Mouse (Mus musculus): ENCODE measurements at regions not wholly inside any gene's neighbourhood (a gene's known extent, or its start where the extent isn't known, plus 50 kb on each side); places are given as distances from the start of the nearest gene placed in this dataset.

- ATAC-seq (replicated peaks; ENCODE audit: low FRiP score, low TSS enrichment, low read depth), result no peak
- Histone ChIP-seq H3K36me3 (ENCODE audit: control insufficient read depth, insufficient read depth, low read length) (no peaks in the 10 kb centered on the region), H3K4me2 (ENCODE audit: low read length) (no peak overlapping the region), H3K27me3 (replicated peaks; ENCODE audit: control insufficient read depth, insufficient read depth, low read length) (no peaks in the 10 kb centered on the region), H3K27ac (ENCODE audit: low read depth) (no peak overlapping the region), H3K9me3 (ENCODE audit: control insufficient read depth, low read length) (no peaks in the 10 kb centered on the region), H3K9ac (ENCODE audit: low read length) (no peak overlapping the region), H3K4me1 (replicated peaks; ENCODE audit: control insufficient read depth, insufficient read depth, low read length) (no peaks in the 10 kb centered on the region), H3K4me3 (ENCODE audit: low read depth, low read length) (no peak overlapping the region)
- no peak for DNase-seq (ENCODE audit: low spot score)
- WGBS, result 88% methylated on average over 4 of the region's 4 CpGs
Measured at GRCm38 (mm10) chr3:102386091-102386490, 83.6 kb upstream of the Ngf start.

GRCm38 (mm10) chr3:102384596-102384995, 85.1 kb upstream of the Ngf start:
- Histone ChIP-seq H3K36me3 (ENCODE audit: control insufficient read depth, insufficient read depth, low read length) (no peaks in the 10 kb centered on the region), H3K4me3 (ENCODE audit: low read depth, low read length) (no peak overlapping the region), H3K27ac (ENCODE audit: low read depth) (no peak overlapping the region), H3K4me1 (replicated peaks; ENCODE audit: control insufficient read depth, insufficient read depth, low read length) (no peaks in the 10 kb centered on the region), H3K27me3 (replicated peaks; ENCODE audit: control insufficient read depth, insufficient read depth, low read length) (no peaks in the 10 kb centered on the region), H3K9ac (ENCODE audit: low read length) (no peak overlapping the region), H3K4me2 (ENCODE audit: low read length) (no peak overlapping the region), H3K9me3 (ENCODE audit: control insufficient read depth, low read length) (no peaks in the 10 kb centered on the region)
- 70% methylated on average over 2 of the region's 2 CpGs for WGBS
- DNase-seq (ENCODE audit: low spot score), result no peak
- ATAC-seq (replicated peaks; ENCODE audit: low FRiP score, low TSS enrichment, low read depth), result no peak

DNA sequence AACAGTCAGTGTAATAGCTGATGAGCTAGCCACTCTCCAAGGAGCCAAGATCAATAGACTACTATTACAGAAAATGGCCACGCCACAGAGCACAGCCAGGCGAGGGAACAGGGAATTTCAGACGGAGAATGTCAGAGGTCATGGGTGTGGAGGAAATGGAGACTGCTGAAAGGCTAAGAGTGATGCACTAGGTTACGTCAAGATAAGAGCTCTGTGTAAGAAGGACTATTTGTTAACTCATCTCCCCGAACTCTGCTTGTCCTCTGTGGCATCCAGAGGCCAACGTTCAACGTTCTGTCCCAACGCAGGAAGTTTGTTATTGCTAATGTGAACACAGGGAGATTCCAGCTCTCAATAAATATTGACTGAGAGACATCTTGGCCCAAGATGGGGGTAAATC, 86.0 kb upstream of the Ngf start:
- H3K4me3 ChIP-seq (ENCODE audit: low read depth, low read length), result no peak overlapping the region
- H3K27me3 ChIP-seq (replicated peaks; ENCODE audit: control insufficient read depth, insufficient read depth, low read length), result no peaks in the 10 kb centered on the region
- no peaks in the 10 kb centered on the region for H3K36me3 ChIP-seq (ENCODE audit: control insufficient read depth, insufficient read depth, low read length)
- no peak for ATAC-seq (replicated peaks; ENCODE audit: low FRiP score, low TSS enrichment, low read depth)
- DNase-seq (ENCODE audit: low spot score), result no peak
- H3K4me2 ChIP-seq (ENCODE audit: low read length), result no peak overlapping the region
- H3K4me1 ChIP-seq (replicated peaks; ENCODE audit: control insufficient read depth, insufficient read depth, low read length), result no peaks in the 10 kb centered on the region
- WGBS, result 32% methylated on average over 8 of the region's 8 CpGs
- no peak overlapping the region for H3K9ac ChIP-seq (ENCODE audit: low read length)
- H3K9me3 ChIP-seq (ENCODE audit: control insufficient read depth, low read length), result no peaks in the 10 kb centered on the region
- no peak overlapping the region for H3K27ac ChIP-seq (ENCODE audit: low read depth)

- H3K4me2 ChIP-seq (ENCODE audit: low read length), result no peak overlapping the region
- 85% methylated on average over 10 of the region's 10 CpGs for WGBS
- H3K27me3 ChIP-seq (replicated peaks; ENCODE audit: control insufficient read depth, insufficient read depth, low read length), result no peaks in the 10 kb centered on the region
- no peak overlapping the region for H3K4me3 ChIP-seq (ENCODE audit: low read depth, low read length)
- H3K36me3 ChIP-seq (ENCODE audit: control insufficient read depth, insufficient read depth, low read length), result no peaks in the 10 kb centered on the region
- H3K9ac ChIP-seq (ENCODE audit: low read length), result no peak overlapping the region
- H3K4me1 ChIP-seq (replicated peaks; ENCODE audit: control insufficient read depth, insufficient read depth, low read length), result no peaks in the 10 kb centered on the region
- no peaks in the 10 kb centered on the region for H3K9me3 ChIP-seq (ENCODE audit: control insufficient read depth, low read length)
- DNase-seq (ENCODE audit: low spot score) (no peak), ATAC-seq (replicated peaks; ENCODE audit: low FRiP score, low TSS enrichment, low read depth) (no peak)
- H3K27ac ChIP-seq (ENCODE audit: low read depth), result no peak overlapping the region
Measured at GRCm38 (mm10) chr3:102381683-102382082, 88.0 kb upstream of the Ngf start.

- H3K36me3 ChIP-seq (ENCODE audit: control insufficient read depth, insufficient read depth, low read length), result no peaks in the 10 kb centered on the region
- ATAC-seq (replicated peaks; ENCODE audit: low FRiP score, low TSS enrichment, low read depth) (no peak), DNase-seq (ENCODE audit: low spot score) (no peak)
- no peaks in the 10 kb centered on the region for H3K27me3 ChIP-seq (replicated peaks; ENCODE audit: control insufficient read depth, insufficient read depth, low read length)
- H3K4me1 ChIP-seq (replicated peaks; ENCODE audit: control insufficient read depth, insufficient read depth, low read length), result no peaks in the 10 kb centered on the region
- H3K9me3 ChIP-seq (ENCODE audit: control insufficient read depth, low read length), result no peaks in the 10 kb centered on the region
- WGBS, result 86% methylated on average over 5 of the region's 5 CpGs
- H3K4me2 ChIP-seq (ENCODE audit: low read length), result no peak overlapping the region
- no peak overlapping the region for H3K27ac ChIP-seq (ENCODE audit: low read depth)
- no peak overlapping the region for H3K4me3 ChIP-seq (ENCODE audit: low read depth, low read length)
- no peak overlapping the region for H3K9ac ChIP-seq (ENCODE audit: low read length)
Measured at GRCm38 (mm10) chr3:102374381-102375060, 95.2 kb upstream of the Ngf start.

- Histone ChIP-seq H3K9me3 (ENCODE audit: control insufficient read depth, low read length) (no peaks in the 10 kb centered on the region), H3K36me3 (ENCODE audit: control insufficient read depth, insufficient read depth, low read length) (no peaks in the 10 kb centered on the region), H3K27ac (ENCODE audit: low read depth) (no peak overlapping the region), H3K9ac (ENCODE audit: low read length) (no peak overlapping the region), H3K4me2 (ENCODE audit: low read length) (no peak overlapping the region), H3K27me3 (replicated peaks; ENCODE audit: control insufficient read depth, insufficient read depth, low read length) (no peaks in the 10 kb centered on the region), H3K4me1 (replicated peaks; ENCODE audit: control insufficient read depth, insufficient read depth, low read length) (no peaks in the 10 kb centered on the region), H3K4me3 (ENCODE audit: low read depth, low read length) (no peak overlapping the region)
- no peak for DNase-seq (ENCODE audit: low spot score)
- WGBS, result 73% methylated on average over 8 of the region's 8 CpGs
- ATAC-seq (replicated peaks; ENCODE audit: low FRiP score, low TSS enrichment, low read depth), result no peak
Measured at GRCm38 (mm10) chr3:102372205-102372899, 97.4 kb upstream of the Ngf start.

- WGBS, result 48% methylated on average over 6 of the region's 6 CpGs
- ATAC-seq (replicated peaks; ENCODE audit: low FRiP score, low TSS enrichment, low read depth), result no peak
Measured at GRCm38 (mm10) chr3:102366188-102366587, 103.5 kb upstream of the Ngf start.

GRCm38 (mm10) chr3:102364326-102364935, 105.3 kb upstream of the Ngf start:
- no peak for DNase-seq (ENCODE audit: low spot score)

More at GRCm38 (mm10) chr3:102366188-102366587, 103.5 kb upstream of the Ngf start:
- Histone ChIP-seq H3K27ac (ENCODE audit: low read depth) (no peak overlapping the region), H3K9me3 (ENCODE audit: control insufficient read depth, low read length) (no peaks in the 10 kb centered on the region), H3K27me3 (replicated peaks; ENCODE audit: control insufficient read depth, insufficient read depth, low read length) (no peaks in the 10 kb centered on the region), H3K4me3 (ENCODE audit: low read depth, low read length) (no peak overlapping the region), H3K36me3 (ENCODE audit: control insufficient read depth, insufficient read depth, low read length) (no peaks in the 10 kb centered on the region), H3K9ac (ENCODE audit: low read length) (no peak overlapping the region), H3K4me1 (replicated peaks; ENCODE audit: control insufficient read depth, insufficient read depth, low read length) (no peaks in the 10 kb centered on the region), H3K4me2 (ENCODE audit: low read length) (no peak overlapping the region)
- DNase-seq (ENCODE audit: low spot score), result no peak

More at GRCm38 (mm10) chr3:102364326-102364935, 105.3 kb upstream of the Ngf start:
- no peak overlapping the region for H3K27ac ChIP-seq (ENCODE audit: low read depth)
- H3K36me3 ChIP-seq (ENCODE audit: control insufficient read depth, insufficient read depth, low read length), result no peaks in the 10 kb centered on the region
- H3K9ac ChIP-seq (ENCODE audit: low read length), result no peak overlapping the region
- no peak for ATAC-seq (replicated peaks; ENCODE audit: low FRiP score, low TSS enrichment, low read depth)
- H3K4me2 ChIP-seq (ENCODE audit: low read length), result no peak overlapping the region
- no peaks in the 10 kb centered on the region for H3K4me1 ChIP-seq (replicated peaks; ENCODE audit: control insufficient read depth, insufficient read depth, low read length)
- no peak overlapping the region for H3K4me3 ChIP-seq (ENCODE audit: low read depth, low read length)
- H3K27me3 ChIP-seq (replicated peaks; ENCODE audit: control insufficient read depth, insufficient read depth, low read length), result no peaks in the 10 kb centered on the region
- 79% methylated on average over 5 of the region's 5 CpGs for WGBS
- H3K9me3 ChIP-seq (ENCODE audit: control insufficient read depth, low read length), result no peaks in the 10 kb centered on the region

Measured in intestine, embryonic 14.5 days (tissue).